Mouse (Mus musculus): ENCODE results near the gene Catsper3.

GRCm38 (mm10) chr13:55756789-55757188 is 27.6 kb upstream of the Catsper3 start:
- TF ChIP-seq GATA1 (IDR thresholded peaks at IDR 0.05; ENCODE audit: borderline replicate concordance, low read length) (no peak), FLI1 (IDR thresholded peaks at IDR 0.05; ENCODE audit: low read length) (no peak)
